Mouse (Mus musculus) frontal cortex, adult (tissue): ENCODE measurements around the gene Adamts12.

ENCODE experiments used
- ATAC-seq: cut with Nextera tagmentation; 2 replicates; pipeline ENCODE4 v1.9.2; 2017; ENCODE audit warnings: mild to moderate bottlenecking, moderate library complexity, mixed read lengths; ENCODE audit not compliant: low TSS enrichment

Gene Adamts12

DNA sequence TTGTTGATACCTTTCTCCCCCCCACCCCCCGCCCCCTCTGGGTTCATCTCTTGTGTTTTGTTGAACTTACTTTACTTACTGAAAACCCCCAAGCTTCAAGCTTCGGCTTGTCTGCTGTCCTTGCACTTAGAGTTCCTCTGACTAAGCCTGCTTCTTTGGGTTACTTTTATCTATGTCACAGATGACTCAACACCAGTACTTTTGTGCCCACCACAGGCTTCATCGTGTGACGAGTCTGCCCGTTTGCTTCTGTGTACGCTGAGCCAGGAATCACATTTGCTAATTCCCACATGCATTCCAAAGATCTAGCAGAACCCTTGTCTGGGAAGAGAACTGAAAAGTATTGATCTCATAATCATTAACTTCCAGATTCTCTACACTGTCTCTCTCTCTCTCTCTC, 94.8 kb downstream of the Adamts12 start:
- peak; percentile 95 for ATAC-seq

DNA sequence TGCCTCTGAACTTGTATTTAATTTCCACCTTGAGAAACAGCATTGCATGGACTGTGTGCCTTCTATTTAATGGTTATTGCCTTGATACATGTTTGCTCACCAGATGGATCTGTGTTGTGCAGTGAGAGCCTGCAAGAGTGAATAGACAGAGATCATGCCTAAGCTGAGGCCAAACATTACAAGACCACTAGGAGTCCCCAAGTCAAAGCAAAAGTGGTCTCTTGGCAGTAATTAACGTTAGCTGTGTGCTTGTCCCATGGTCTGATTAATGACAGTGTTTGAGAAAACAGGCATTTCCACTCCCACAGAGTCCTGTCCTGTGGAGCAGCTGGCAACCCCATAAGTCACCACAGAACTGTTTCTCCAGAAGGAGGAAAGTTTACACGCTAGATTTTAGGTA, 96.2 kb downstream of the Adamts12 start:
- no peak for ATAC-seq

DNA sequence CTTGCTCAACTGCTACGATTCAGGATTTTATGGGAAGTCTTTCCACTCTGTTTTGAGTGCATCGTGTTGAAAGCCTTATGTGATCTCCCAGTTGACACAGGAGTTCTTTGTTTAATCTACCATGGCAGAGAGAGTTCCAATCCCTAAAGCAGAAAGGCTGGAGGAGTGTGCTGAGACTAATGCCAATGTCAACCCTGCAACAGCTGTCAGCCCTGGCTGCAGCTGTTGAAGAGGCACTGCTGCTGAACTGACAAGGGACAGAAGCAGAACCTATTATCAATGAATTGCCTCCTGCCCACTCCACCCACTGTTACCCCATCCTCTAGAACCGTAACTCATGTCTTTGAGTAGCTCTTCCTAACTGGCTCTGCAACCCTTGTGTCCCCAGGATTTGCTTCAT, 101.3 kb downstream of the Adamts12 start:
- no peak for ATAC-seq

DNA sequence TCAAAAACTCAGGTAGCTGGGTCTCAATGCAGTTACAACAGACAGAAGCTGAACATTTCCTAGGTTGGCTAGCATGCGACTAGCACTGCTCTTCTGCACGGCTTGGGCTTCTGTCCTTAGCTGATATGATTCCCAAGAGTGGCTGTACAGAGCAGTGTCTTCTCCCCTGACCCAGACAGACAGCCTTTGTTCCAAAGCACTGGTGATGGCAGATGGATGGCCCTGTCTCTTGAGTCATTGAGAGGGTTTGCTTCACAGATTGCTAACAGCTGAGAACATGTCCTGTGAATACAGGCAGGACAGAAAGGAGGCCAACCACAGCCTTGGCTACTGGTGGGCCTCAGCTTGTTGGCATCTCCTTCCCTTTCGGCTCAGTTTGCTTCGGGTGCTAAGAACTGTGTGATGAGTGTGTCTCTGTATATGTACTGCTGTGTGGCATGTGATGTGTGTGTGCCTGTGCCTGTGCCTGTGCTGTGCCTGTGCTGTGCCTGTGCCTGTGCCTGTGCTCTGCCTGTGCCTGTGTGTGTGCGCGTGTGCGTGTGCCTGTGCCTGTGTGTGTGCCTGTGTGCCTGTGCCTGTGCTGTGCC, 109.4 kb downstream of the Adamts12 start:
- no peak for ATAC-seq

DNA sequence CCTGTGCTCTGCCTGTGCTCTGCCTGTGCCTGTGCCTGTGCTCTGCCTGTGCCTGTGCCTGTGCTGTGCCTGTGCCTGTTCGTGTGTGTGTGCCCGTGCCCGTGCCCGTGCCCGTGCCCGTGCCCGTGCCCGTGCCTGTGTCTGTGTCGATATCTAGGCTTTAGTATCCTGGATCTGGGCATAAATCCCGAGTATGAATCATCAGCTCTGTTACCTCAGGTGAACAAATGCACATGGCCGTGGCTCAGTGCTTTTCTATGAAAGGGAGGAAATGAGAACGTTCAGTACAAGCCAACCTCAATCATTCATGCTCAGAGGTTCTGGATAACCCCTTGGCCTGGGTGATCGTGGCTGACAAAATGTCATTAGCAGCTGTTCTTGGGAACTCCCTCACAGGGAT, 110.3 kb downstream of the Adamts12 start:
- peak; percentile 78; the same call in 1 of the 2 replicates for ATAC-seq

DNA sequence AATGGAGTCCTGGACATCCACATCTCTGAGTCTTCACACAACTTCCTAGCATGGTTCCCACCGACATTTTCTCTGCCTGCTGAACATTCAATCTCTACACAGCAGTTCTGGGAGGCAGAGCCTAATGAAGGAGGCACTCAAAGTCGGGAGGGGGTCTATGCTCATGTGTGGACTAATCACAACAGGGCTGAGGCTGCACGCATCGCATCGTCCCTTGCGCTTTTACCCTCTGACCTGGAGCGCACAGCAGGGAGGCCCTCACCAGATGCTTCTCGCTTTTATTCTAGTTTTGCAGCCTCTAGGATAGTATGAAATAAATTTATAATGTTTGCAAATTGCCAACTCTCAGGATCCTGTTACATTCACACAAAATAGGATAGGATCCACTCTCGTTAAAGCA, 112.9 kb downstream of the Adamts12 start:
- ATAC-seq = no peak

DNA sequence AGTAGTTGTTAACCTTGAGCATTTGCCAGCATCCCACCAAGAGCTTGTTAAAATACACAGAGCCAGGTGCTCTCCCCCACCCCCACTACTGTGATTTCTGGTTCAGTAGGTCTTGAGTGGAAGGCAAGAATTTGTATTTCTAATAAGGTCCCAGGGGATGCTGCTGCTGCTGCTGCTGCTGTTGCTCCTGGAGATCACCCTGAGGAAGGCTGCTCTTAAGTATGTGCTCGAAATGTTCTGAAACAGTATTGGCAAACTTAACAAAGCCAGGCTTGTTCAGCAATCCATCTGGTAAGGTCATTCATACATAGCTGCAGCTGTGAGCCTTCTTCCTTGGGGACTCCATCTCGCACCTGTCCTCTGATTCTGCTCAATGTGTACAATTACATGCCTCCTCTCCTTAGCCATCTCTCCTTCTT, 115.2 kb downstream of the Adamts12 start:
- no peak for ATAC-seq

DNA sequence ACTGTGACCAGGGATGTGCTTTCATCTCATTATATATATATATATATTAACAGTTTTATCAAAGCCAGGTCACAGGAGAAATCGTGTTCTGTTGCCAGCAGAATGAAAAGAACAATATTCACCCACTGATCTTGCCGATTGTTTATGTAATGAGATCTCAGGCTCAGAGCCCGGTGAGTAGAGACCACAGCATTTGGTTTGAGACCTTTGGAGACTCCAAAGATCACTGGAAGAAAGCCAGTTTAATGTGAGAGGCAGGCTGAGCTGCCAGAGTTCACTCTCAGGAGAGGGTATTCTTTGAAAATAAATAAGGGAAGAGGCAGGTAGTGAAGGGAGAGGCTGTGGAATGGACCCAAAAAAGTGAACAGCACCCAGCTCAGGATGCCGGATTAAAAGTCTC, 122.1 kb downstream of the Adamts12 start:
- ATAC-seq = no peak

DNA sequence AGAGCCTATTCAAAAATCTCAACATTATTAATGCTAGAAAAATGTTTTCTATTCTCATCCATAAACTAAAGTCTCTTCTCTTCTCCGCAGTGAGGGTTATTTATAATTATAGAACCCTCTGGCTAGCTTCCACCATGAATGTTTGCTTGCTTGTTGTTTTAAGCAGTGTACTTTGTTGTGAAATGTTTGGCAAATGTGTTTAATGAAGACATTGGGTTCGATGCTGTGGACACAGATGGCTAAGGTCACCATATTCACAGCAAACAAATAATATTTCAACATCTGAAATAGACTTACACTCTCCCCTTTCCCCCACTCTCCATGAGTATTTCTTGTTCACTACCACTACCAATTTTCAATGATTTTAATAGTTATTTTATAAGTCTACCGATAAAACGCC, 125.9 kb downstream of the Adamts12 start:
- ATAC-seq = no peak

DNA sequence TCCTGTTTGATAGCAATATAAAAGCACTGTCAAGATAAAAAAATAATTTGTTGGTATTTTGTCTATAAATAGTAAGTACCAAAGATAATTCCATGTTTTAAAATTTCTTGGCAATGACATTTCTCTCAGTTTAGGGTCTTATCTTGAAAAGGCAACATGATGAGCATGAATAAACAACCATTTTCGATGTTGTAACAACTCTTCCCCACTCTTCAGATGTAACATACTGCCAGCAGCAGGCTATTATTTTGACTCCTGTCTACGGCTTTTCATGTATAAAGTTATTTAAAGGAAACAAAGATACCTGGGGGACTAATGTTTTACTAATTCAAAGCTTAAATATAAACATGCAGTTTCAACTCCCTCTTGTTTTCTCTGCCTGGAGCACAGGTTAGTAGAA, 128.2 kb downstream of the Adamts12 start:
- ATAC-seq = no peak

DNA sequence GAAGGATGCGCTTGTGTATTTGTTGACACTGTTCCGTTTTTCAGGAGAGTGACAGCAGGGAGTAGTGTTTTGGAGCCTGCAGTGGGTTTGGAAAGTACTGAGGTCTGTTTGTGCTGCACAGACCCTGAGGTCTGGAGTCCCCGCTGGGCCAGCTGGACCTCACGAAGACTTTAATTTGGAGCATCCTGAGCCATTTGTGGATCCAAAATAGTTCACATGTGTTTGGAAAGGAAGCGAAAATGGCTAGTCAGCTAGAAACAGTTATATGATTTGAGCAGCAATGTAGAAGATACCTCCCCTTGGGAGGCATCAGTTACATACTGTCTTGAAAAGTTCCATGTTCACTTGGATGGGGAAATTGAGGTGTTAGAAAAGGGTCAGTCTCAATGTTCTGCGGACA, 132.5 kb downstream of the Adamts12 start:
- no peak for ATAC-seq

DNA sequence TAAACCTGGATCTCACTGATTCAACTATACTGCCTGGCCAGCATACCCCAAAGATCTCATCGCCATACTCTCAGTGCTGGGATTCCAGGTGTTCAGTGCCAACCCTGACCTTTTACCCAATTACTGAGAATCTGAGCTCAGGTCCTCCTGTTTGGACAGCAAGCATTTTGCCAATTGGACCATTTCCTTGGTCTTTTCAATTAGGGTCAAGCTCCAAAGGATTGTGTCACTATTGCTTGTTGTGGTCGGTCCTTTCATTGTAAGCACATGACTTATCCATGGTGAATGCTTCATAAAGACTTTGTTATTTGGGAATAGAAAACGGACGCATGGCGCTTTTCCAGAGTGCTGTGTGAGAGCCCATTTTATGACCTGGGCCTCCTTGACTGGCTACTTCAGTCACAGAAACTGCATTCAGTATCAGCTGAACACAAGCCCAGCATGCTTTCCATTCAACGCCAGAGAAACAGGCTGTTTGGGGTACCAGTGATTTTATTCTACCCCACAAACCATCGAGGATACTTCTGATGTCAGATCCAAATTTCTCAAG, 133.7 kb downstream of the Adamts12 start:
- no peak for ATAC-seq

DNA sequence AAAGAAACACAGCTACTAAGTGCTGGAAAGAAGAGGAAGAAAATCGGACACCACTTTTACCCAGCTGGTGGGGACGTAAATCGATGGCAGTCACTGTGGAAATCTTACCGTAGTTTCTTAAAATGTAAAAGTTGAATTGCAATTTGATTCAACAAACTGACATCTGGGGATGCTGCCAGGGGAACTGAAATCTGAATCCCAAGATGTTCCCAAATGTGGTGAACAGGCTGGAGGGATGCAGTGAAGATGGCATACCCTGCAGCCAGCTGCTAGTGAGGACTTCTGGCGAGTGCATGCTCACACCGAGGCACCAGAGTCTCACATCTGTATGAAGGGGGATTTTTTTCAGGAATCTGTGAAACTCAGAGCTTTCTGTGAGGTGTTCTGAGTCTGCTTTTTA, 138.5 kb downstream of the Adamts12 start:
- no peak for ATAC-seq

DNA sequence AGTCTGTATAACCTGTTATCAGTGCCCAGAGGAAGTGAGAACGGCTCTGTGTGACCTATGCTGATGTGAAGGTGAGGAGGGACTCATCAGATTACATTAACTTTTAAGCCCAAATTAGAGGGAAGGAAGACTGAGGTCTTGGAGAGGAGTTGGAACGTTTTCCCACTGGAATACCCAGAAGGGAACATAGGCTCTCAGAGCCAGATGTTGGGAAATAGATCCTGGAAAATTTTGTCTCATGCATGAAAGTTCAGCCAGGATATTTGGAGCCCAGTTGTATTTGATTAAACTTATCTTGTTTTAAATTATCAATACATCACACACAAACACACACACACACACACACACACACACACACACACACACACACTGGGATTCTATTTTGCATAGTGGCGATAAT, 140.3 kb downstream of the Adamts12 start:
- ATAC-seq = no peak

DNA sequence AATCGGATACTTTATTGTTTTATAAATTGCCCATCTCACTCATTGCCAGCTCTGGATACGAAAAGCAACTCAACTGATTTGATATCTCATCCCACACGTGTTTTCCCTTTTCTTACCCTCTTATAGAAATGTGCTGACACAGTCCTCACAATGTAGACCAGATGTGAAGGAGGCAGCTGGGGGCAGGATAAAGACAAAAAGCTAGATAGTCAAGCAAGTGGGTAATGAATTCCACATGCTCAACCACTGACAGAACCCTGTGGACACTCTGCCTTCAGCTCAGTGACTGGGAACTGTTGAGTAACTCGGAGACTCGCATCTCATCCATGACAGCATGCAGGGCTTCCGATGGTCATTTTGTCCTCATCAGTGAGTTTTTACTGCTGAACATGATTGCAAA, 146.4 kb downstream of the Adamts12 start:
- ATAC-seq = no peak

DNA sequence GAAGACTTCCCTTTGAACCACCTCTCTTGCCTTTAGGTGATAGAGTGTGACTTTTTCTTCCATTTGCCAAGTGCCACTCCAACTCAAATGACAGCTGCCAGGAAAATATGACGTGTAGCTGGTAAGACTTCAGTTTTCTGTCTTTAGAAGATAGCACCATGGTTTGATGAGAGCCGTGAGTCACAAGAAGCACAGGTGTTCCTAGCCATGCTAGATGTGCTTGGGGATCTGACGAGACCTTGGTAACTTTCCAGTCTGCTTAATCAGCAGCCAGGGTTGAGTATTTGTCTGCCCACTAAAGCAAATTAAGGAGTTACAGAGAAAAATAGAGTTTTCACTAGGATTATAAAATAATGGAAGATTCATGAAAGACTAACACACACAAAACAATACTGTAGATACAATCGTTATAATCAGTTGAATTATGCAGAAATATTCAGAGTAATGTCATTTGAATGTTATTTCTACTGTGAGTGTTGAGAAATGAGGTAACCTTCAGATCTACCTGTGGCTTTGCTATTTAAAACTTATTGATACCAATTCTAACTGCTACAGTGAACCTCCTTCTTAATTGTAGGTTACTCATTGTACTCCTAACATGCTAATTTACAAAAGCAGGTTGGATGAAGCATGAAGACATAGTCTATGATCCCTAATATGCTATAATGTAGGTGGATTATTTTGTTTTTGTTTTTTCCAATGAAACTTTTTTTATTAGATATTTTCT, 169.5 kb downstream of the Adamts12 start:
- no peak for ATAC-seq

DNA sequence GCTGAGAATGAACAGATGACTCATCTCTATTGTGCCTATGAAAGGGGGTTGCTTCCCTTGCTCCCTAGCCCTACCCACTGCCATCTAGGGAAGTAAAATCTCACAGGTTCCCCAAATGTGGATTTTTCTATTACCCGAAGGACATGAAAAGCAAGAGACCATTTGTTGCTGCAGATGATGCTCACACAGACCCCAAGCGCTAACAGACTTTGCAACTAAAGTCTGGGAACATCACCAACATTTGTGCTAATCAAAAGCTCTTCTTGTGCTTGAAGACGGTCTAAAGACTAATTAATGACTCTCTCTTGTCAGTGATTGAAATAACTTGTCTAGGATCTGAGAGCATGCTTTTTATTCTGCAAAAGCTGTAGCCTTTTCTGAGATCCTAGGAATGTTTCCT, 175.8 kb downstream of the Adamts12 start:
- no peak for ATAC-seq

DNA sequence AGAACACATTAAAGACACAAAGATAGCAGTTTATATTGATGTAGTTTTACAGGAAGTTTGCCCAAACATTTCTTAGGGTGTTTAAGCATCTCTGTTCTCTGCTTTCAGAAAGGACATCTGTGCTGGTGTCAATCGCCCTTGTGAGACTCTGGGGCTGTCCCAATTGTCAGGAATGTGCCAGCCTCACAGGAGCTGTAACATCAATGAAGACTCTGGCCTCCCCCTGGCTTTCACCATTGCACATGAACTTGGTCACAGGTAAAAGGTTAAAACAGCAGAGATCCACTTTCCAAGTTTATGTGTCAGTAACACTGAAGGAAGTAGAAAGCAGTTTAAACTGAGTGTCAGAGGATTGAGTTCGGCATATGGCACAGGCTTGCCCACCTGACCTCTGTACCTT, 176.7 kb downstream of the Adamts12 start:
- ATAC-seq = no peak

DNA sequence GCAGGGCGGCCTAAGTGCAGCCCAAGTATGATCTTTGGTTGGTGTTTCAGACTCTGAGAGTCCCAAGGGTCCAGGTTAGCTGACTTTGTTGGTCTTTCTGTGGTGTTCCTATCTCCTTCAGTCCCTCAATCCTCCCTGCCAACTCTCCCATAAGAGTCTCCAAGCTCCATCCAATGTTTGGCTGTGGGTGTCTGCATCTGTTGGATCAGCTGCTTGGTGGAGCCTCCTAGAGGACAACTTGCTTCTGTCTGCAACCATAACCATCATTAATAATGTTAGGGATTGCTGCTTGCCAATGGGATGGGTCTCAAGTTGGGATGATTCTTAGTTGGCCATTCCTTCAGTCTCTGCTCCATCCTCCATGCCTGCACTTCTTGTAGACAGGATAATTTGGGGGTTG, 181.8 kb downstream of the Adamts12 start:
- ATAC-seq = no peak

DNA sequence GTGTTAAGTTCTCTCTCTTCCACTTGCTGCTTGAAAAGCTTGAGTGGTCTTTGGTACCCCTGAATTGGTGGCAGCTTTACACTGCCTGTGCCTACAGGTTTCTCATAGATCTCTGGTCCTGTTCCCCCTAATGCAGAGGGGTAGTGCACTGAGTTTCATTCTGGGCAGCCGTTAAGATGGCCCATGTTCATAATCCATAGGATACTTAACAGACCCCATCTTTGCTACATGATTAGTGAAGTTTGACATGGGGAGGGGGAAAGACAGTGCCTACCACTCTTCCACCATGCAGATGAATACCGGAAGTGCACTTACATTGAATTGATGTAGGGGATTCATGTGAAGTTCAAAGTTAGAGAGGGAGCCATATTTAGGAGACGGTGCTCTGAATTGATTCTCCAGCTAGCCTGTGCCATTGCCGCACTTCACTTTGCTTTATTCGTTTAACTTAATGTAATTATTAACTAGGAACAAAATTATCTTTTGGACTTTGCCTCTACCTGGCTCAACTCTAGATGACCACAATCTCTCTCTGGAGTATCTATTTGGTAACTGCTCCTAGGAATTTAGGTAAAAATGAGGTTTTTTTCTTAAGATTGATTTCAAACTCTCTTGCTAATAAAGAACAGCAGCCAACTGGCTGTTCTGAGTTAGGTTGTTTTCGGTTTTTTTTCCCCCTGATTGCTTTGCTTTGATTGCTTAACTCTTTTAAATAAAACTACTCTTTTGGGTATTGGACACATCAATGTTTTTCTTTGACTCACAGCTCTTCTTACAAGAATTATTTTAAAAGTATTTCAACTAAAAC, 214.9 kb downstream of the Adamts12 start:
- no peak for ATAC-seq

DNA sequence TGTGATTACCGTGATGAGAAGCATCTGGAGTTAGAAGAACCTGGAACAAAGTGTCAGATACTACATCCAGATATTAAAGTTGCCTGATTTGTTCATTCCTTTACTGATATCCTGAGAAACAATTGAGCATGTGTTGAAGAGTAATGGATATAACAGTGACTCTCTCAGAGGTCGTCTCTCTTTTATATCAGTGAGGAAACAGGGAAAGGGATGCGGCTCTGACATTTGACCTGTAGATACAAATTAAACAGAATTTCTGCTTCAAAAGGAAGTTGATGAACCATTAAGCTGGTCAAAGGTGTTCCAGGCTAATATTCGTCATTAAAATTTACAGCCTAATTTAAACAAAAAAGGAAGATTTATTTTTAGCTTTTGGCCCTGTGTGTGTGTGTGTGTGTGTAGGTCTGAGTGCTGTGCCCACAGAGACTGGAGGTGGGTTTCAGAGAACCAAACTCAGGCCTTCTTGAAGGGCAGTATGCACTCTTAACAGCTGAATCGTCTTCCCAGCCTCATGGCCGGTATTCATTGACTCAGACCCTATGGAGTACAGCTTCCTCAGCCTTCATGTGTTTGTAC, 216.2 kb downstream of the Adamts12 start:
- no peak for ATAC-seq

DNA sequence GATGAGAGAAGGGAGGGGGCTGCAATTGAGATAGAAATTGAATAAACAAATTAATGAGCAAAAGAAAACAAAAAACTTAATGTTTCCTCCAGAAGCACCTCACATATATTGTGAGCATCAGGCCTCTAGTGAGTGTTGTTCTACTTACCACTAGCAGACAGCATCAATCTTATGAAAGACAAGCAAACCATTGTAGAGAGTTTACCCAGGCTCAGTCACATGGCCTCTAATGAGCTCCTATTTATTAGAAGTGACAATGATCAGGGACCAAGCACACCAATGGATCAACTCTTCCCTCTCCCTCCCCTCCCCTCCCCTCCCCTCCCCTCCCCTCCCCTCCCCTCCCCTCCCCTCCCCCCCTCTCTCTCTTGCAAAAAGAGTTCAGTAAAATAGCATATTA, 218.6 kb downstream of the Adamts12 start:
- no peak for ATAC-seq
